Mouse (Mus musculus): ENCODE data around the gene Wdr37. TPM values are rescaled to one million over a fixed set of nuclear protein-coding genes. Genes with fewer than 3 reads are reported as not detected.
"Not testable (repeated sequence)": the region's sequence is repeated elsewhere in the genome, so short reads cannot be mapped to it uniquely, and the experiment has no call there.

Wdr37 gene
- total and polyA plus RNA-seq, 2 experiments from 2014 or later: 15.7 to 16.3 TPM

- TF ChIP-seq CTCF (IDR thresholded peaks at IDR 0.05; ENCODE audit: low read depth) (no peak), EP300 (IDR thresholded peaks at IDR 0.05; ENCODE audit: low read depth) (no peak)
- H3K36me3 ChIP-seq (replicated peaks; ENCODE audit: control insufficient read depth, insufficient read depth, low read length): peaks cover 27% of the 10 kb centered on the region
- ATAC-seq (ENCODE audit: insufficient read depth, low read depth): no peak
These were observed 16.9 kb downstream of the Wdr37 start for GRCm38 (mm10) chr13:8854769-8855168.

GRCm38 (mm10) chr13:8853424-8853823 is 18.3 kb downstream of the Wdr37 start:
- Histone ChIP-seq H3K27me3 (ENCODE audit: control insufficient read depth, insufficient read depth, low read length) (no peaks in the 10 kb centered on the region), H3K4me3 (ENCODE audit: low read depth, low read length) (no peak overlapping the region), H3K36me3 (replicated peaks; ENCODE audit: control insufficient read depth, insufficient read depth, low read length) (peaks cover 38% of the 10 kb centered on the region), H3K9me3 (replicated peaks; ENCODE audit: control insufficient read depth, low read length) (no peaks in the 10 kb centered on the region), H3K4me2 (ENCODE audit: low read depth, low read length) (no peak overlapping the region), H3K27ac (ENCODE audit: low read depth) (no peak overlapping the region), H3K4me1 (ENCODE audit: control insufficient read depth, insufficient read depth) (no peaks in the 10 kb centered on the region), H3K9ac (replicated peaks; ENCODE audit: low read depth, low read length) (no peak overlapping the region)
- no peak for TF ChIP-seq EP300 (IDR thresholded peaks at IDR 0.05; ENCODE audit: low read depth)
- TF ChIP-seq CTCF (IDR thresholded peaks at IDR 0.05; ENCODE audit: low read depth): no peak
- DNase-seq (ENCODE audit: low spot score): no peak
- 96% methylated on average over 4 of the region's 4 CpGs for WGBS
- ATAC-seq (ENCODE audit: insufficient read depth, low read depth): no peak

More at GRCm38 (mm10) chr13:8854769-8855168, 16.9 kb downstream of the Wdr37 start:
- no peaks in the 10 kb centered on the region for H3K9me3 ChIP-seq (replicated peaks; ENCODE audit: control insufficient read depth, low read length)
- no peak overlapping the region for H3K4me2 ChIP-seq (ENCODE audit: low read depth, low read length)
- DNase-seq (ENCODE audit: low spot score): no peak
- H3K4me3 ChIP-seq (ENCODE audit: low read depth, low read length): no peak overlapping the region
- no peak overlapping the region for H3K9ac ChIP-seq (replicated peaks; ENCODE audit: low read depth, low read length)
- no peaks in the 10 kb centered on the region for H3K27me3 ChIP-seq (ENCODE audit: control insufficient read depth, insufficient read depth, low read length)
- no peak overlapping the region for H3K27ac ChIP-seq (ENCODE audit: low read depth)
- no peaks in the 10 kb centered on the region; the same call in 1 of the 2 replicates for H3K4me1 ChIP-seq (ENCODE audit: control insufficient read depth, insufficient read depth)
- WGBS: 87% methylated on average over 2 of the region's 2 CpGs

GRCm38 (mm10) chr13:8849311-8849710 is 22.4 kb downstream of the Wdr37 start:
- Histone ChIP-seq H3K4me3 (ENCODE audit: low read depth, low read length) (no peak overlapping the region), H3K4me1 (ENCODE audit: control insufficient read depth, insufficient read depth) (no peaks in the 10 kb centered on the region), H3K36me3 (replicated peaks; ENCODE audit: control insufficient read depth, insufficient read depth, low read length) (peaks cover 57% of the 10 kb centered on the region), H3K27ac (ENCODE audit: low read depth) (0 out of 2 replicates have a peak overlapping the region, but pooled peaks have one; percentile 11), H3K9ac (replicated peaks; ENCODE audit: low read depth, low read length) (no peak overlapping the region), H3K27me3 (ENCODE audit: control insufficient read depth, insufficient read depth, low read length) (no peaks in the 10 kb centered on the region), H3K4me2 (ENCODE audit: low read depth, low read length) (no peak overlapping the region), H3K9me3 (replicated peaks; ENCODE audit: control insufficient read depth, low read length) (no peaks in the 10 kb centered on the region)
- no peak for ATAC-seq (ENCODE audit: insufficient read depth, low read depth)
- no peak for TF ChIP-seq EP300 (IDR thresholded peaks at IDR 0.05; ENCODE audit: low read depth)
- no peak for TF ChIP-seq CTCF (IDR thresholded peaks at IDR 0.05; ENCODE audit: low read depth)
- WGBS: 11% methylated on average over 1 of the region's 1 CpGs
- DNase-seq (ENCODE audit: low spot score): no peak

GRCm38 (mm10) chr13:8847702-8848101 is 24.0 kb downstream of the Wdr37 start:
- peak; percentile 76 for TF ChIP-seq CTCF (IDR thresholded peaks at IDR 0.05; ENCODE audit: low read depth)
- no peak for TF ChIP-seq EP300 (IDR thresholded peaks at IDR 0.05; ENCODE audit: low read depth)
- Histone ChIP-seq H3K4me1 (ENCODE audit: control insufficient read depth, insufficient read depth) (no peaks in the 10 kb centered on the region), H3K27ac (ENCODE audit: low read depth) (no peak overlapping the region), H3K4me2 (ENCODE audit: low read depth, low read length) (no peak overlapping the region), H3K9ac (replicated peaks; ENCODE audit: low read depth, low read length) (no peak overlapping the region), H3K9me3 (replicated peaks; ENCODE audit: control insufficient read depth, low read length) (no peaks in the 10 kb centered on the region), H3K27me3 (ENCODE audit: control insufficient read depth, insufficient read depth, low read length) (no peaks in the 10 kb centered on the region), H3K36me3 (replicated peaks; ENCODE audit: control insufficient read depth, insufficient read depth, low read length) (peaks cover 57% of the 10 kb centered on the region), H3K4me3 (ENCODE audit: low read depth, low read length) (no peak overlapping the region)
- 51% methylated on average over 2 of the region's 2 CpGs for WGBS
- peak; percentile 49; the same call in 1 of the 2 replicates for ATAC-seq (ENCODE audit: insufficient read depth, low read depth)
- peak; percentile 46 for DNase-seq (ENCODE audit: low spot score)

GRCm38 (mm10) chr13:8842273-8842672 is 29.4 kb downstream of the Wdr37 start:
- Histone ChIP-seq H3K4me3 (ENCODE audit: low read depth, low read length) (no peak overlapping the region), H3K9me3 (replicated peaks; ENCODE audit: control insufficient read depth, low read length) (no peaks in the 10 kb centered on the region), H3K4me1 (ENCODE audit: control insufficient read depth, insufficient read depth) (no peaks in the 10 kb centered on the region), H3K27ac (ENCODE audit: low read depth) (no peak overlapping the region; the same call in 1 of the 2 replicates), H3K9ac (replicated peaks; ENCODE audit: low read depth, low read length) (no peak overlapping the region), H3K4me2 (ENCODE audit: low read depth, low read length) (no peak overlapping the region), H3K27me3 (ENCODE audit: control insufficient read depth, insufficient read depth, low read length) (no peaks in the 10 kb centered on the region), H3K36me3 (replicated peaks; ENCODE audit: control insufficient read depth, insufficient read depth, low read length) (peaks cover 78% of the 10 kb centered on the region)
- TF ChIP-seq EP300 (IDR thresholded peaks at IDR 0.05; ENCODE audit: low read depth): no peak
- TF ChIP-seq CTCF (IDR thresholded peaks at IDR 0.05; ENCODE audit: low read depth): no peak
- ATAC-seq (ENCODE audit: insufficient read depth, low read depth) (no peak), DNase-seq (ENCODE audit: low spot score) (no peak)
- WGBS: 80% methylated on average over 3 of the region's 3 CpGs

GRCm38 (mm10) chr13:8841846-8842245 is 29.9 kb downstream of the Wdr37 start:
- not testable (repeated sequence) for H3K27ac ChIP-seq (ENCODE audit: low read depth); H3K9me3 ChIP-seq (replicated peaks; ENCODE audit: control insufficient read depth, low read length); DNase-seq (ENCODE audit: low spot score); H3K4me3 ChIP-seq (ENCODE audit: low read depth, low read length); H3K27me3 ChIP-seq (ENCODE audit: control insufficient read depth, insufficient read depth, low read length); H3K9ac ChIP-seq (replicated peaks; ENCODE audit: low read depth, low read length); H3K4me2 ChIP-seq (ENCODE audit: low read depth, low read length); H3K4me1 ChIP-seq (ENCODE audit: control insufficient read depth, insufficient read depth); ATAC-seq (ENCODE audit: insufficient read depth, low read depth)
- WGBS: 94% methylated on average over 7 of the region's 7 CpGs
- peaks cover 74% of the 10 kb centered on the region for H3K36me3 ChIP-seq (replicated peaks; ENCODE audit: control insufficient read depth, insufficient read depth, low read length)

Data from heart, postnatal 0 days (tissue).